Mouse (Mus musculus): ENCODE data around the gene Olfr666.

GRCm38 (mm10) chr7:104857683-104858082, 38.1 kb downstream of the Olfr666 start:
- no peak for TF ChIP-seq CHD2 (IDR thresholded peaks at IDR 0.05; ENCODE audit: low read depth, low read length)
- TF ChIP-seq HCFC1 (IDR thresholded peaks at IDR 0.05; ENCODE audit: borderline replicate concordance, insufficient read depth, low read length): no peak
- no peak for TF ChIP-seq MAFK (IDR thresholded peaks at IDR 0.05; ENCODE audit: insufficient read depth, low read depth, low read length)

All from ES-E14 (cell line).